Mouse (Mus musculus): Measurements from ENCODE around the gene Tectb. TPM values are rescaled to one million over a fixed set of nuclear protein-coding genes. Genes with fewer than 3 reads are reported as not detected.

The Tectb gene
- polyA plus RNA-seq, 1 experiment = not detected

DNA sequence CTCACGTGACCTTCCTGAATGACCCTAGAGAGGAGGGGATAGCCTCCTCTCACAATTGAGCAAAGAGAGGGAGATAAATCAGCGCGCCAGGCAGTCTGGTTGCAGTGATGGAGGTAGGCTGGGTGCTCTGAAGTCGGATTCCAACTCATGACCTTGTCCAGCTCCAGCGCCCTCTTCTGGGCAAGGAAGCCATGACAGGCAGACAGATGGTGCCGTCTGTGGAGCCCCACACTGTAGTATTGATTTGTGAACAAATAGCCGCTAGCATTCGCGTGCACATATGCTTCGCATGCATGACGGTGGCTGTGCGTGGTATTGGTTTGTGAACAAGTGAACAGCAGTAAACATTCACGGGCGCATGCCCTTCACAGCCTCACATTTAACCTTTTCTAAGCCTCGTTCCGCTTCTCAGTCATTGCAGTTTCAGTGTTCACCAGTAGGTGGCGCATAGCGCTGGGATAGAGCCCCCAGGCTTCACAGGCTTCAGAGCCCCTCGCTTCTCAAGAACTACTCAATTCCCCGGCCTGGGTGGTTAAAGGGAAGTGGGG is 37.7 kb downstream of the Tectb start:
- 4% methylated on average over 20 of the region's 20 CpGs for WGBS
- TF ChIP-seq POLR2A (IDR thresholded peaks at IDR 0.05; ENCODE audit: borderline replicate concordance, control insufficient read depth, low read depth, low read length) (no peak), CTCF (IDR thresholded peaks at IDR 0.05; ENCODE audit: control insufficient read depth, insufficient read depth, low read length) (peak; percentile 84)
- peak overlapping the region; percentile 58 for H3K4me3 ChIP-seq (replicated peaks; ENCODE audit: control insufficient read depth, low read depth, low read length)
- H3K4me1 ChIP-seq (ENCODE audit: control insufficient read depth, insufficient read depth, low read length) = no peaks in the 10 kb centered on the region; the same call in none of the 2 replicates
- H3K27ac ChIP-seq (ENCODE audit: control insufficient read depth, insufficient read depth, low read depth, low read length, poor library complexity) = peak overlapping the region; percentile 84

DNA sequence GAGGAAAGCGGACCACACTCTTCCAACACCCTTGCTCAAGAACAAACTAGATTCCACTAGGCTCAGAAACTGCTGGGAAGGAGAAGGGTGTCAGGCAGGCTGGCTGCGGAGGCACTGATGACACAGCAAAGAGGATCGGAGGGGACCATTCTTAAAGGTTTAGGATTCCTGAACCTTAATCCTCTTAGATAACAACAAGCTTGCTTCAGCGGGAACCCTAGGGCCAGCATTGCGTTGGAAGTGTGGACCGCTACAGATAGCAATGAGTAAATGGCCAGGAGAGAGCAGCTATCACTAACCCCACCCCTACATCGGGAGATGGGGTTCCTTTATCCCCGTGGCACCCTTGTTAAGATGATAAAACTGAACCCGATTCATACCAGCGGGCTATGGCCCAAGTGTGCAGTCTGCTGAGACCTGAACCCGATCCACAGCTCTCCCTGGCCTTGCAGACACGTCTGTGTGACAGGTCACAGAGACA is 38.2 kb downstream of the Tectb start:
- Histone ChIP-seq H3K27ac (ENCODE audit: control insufficient read depth, insufficient read depth, low read depth, low read length, poor library complexity) (peak overlapping the region; percentile 84), H3K4me1 (ENCODE audit: control insufficient read depth, insufficient read depth, low read length) (no peaks in the 10 kb centered on the region; the same call in none of the 2 replicates), H3K4me3 (replicated peaks; ENCODE audit: control insufficient read depth, low read depth, low read length) (peak overlapping the region; percentile 58)
- whole genome bisulfite sequencing = 28% methylated on average over 12 of the region's 12 CpGs
- TF ChIP-seq POLR2A (IDR thresholded peaks at IDR 0.05; ENCODE audit: borderline replicate concordance, control insufficient read depth, low read depth, low read length) = no peak
- TF ChIP-seq CTCF (IDR thresholded peaks at IDR 0.05; ENCODE audit: control insufficient read depth, insufficient read depth, low read length) = no peak

DNA sequence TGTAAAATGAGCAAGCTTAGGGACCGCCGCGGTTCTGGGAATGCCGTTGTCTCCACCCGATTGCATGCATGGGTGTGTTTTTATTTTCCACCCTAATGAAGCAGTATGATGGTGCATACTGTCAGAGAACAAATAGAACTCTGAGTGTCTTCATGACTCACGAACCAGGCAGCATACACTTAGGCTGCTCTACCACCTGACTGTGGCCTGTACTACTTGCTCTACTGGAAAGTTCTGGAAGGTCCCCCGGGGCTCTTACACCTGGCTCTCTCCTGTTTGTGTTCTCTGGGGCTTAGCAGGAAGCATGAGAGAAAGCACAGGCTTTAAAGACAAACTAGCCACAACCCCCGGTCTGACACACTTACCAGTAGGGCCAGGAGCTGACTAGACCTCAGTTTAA is 38.8 kb downstream of the Tectb start:
- WGBS = 75% methylated on average over 8 of the region's 8 CpGs
- H3K4me1 ChIP-seq (ENCODE audit: control insufficient read depth, insufficient read depth, low read length) = no peaks in the 10 kb centered on the region; the same call in none of the 2 replicates
- H3K4me3 ChIP-seq (replicated peaks; ENCODE audit: control insufficient read depth, low read depth, low read length) = no peak overlapping the region

DNA sequence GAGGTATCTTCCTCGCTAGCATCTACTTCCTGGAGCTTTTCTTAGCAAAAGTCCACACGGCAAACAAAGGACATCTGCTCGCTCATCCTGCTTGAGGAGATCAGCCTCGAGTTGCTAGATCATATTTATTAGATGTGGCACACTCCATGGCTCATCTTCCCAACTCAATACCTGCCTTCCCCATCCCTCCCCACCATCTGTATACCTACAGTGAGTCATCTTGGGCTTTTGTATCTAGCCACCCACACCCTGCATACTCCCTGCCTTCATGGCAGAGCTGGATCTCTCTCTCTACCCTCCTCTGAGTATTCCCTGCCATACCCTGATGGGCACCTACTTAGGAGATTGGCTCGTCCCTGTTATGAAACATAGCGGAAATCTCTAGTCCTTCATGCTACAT is 40.7 kb downstream of the Tectb start:
- Histone ChIP-seq H3K27ac (ENCODE audit: control insufficient read depth, insufficient read depth, low read depth, low read length, poor library complexity) (no peak overlapping the region), H3K4me3 (replicated peaks; ENCODE audit: control insufficient read depth, low read depth, low read length) (no peak overlapping the region), H3K4me1 (ENCODE audit: control insufficient read depth, insufficient read depth, low read length) (no peaks in the 10 kb centered on the region; the same call in none of the 2 replicates)
- WGBS = 73% methylated on average over 6 of the region's 6 CpGs
- TF ChIP-seq CTCF (IDR thresholded peaks at IDR 0.05; ENCODE audit: control insufficient read depth, insufficient read depth, low read length) (no peak), POLR2A (IDR thresholded peaks at IDR 0.05; ENCODE audit: borderline replicate concordance, control insufficient read depth, low read depth, low read length) (no peak)

More for the DNA sequence above, 38.8 kb downstream of the Tectb start:
- TF ChIP-seq CTCF (IDR thresholded peaks at IDR 0.05; ENCODE audit: control insufficient read depth, insufficient read depth, low read length) = no peak
- TF ChIP-seq POLR2A (IDR thresholded peaks at IDR 0.05; ENCODE audit: borderline replicate concordance, control insufficient read depth, low read depth, low read length) = no peak
- H3K27ac ChIP-seq (ENCODE audit: control insufficient read depth, insufficient read depth, low read depth, low read length, poor library complexity) = peak overlapping the region; percentile 38

DNA sequence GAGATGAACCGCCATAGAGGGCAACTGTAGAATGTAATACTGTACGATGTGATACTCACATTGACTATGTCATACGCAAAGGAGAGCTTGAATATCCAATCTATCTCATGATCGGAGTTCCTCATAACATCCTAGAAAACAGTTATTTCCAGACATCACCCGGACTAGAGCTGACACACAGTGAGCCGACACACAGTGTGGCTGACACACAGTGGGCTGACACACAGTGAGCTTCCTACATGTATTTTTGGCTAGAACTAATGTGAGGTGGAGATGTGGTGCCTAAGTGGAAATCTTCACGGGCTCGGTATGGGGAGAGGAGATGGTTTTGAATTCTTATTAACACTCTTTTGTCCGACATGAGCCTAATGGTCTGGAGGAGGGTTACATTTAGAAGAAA is 41.7 kb downstream of the Tectb start:
- WGBS = 89% methylated on average over 9 of the region's 9 CpGs
- H3K4me3 ChIP-seq (replicated peaks; ENCODE audit: control insufficient read depth, low read depth, low read length) = no peak overlapping the region
- H3K4me1 ChIP-seq (ENCODE audit: control insufficient read depth, insufficient read depth, low read length) = no peaks in the 10 kb centered on the region; the same call in none of the 2 replicates
- no peak for TF ChIP-seq CTCF (IDR thresholded peaks at IDR 0.05; ENCODE audit: control insufficient read depth, insufficient read depth, low read length)
- no peak for TF ChIP-seq POLR2A (IDR thresholded peaks at IDR 0.05; ENCODE audit: borderline replicate concordance, control insufficient read depth, low read depth, low read length)
- no peak overlapping the region for H3K27ac ChIP-seq (ENCODE audit: control insufficient read depth, insufficient read depth, low read depth, low read length, poor library complexity)

DNA sequence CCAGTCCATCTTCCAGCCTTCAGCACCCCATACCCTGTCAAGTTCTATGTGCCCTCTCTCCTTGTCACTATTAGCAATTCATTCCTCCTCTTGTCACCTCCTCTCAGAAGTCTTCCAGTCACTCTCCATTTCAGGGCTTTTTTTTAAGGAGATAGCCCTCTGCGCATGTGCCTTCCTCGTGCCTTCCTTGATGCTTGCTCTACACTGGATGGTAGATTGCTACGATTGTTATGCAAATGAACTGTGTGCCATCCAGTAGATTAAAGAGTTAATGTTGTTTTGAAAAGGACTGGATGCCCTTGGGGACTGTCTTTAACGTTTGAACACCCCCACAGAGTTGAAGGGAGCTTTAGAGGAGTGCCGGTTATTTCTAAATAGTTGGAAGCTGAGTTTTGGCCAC is 46.1 kb downstream of the Tectb start:
- WGBS = 74% methylated on average over 5 of the region's 5 CpGs
- Histone ChIP-seq H3K4me1 (ENCODE audit: control insufficient read depth, insufficient read depth, low read length) (no peaks in the 10 kb centered on the region; the same call in 1 of the 2 replicates), H3K4me3 (replicated peaks; ENCODE audit: control insufficient read depth, low read depth, low read length) (no peak overlapping the region), H3K27ac (ENCODE audit: control insufficient read depth, insufficient read depth, low read depth, low read length, poor library complexity) (no peak overlapping the region)
- TF ChIP-seq POLR2A (IDR thresholded peaks at IDR 0.05; ENCODE audit: borderline replicate concordance, control insufficient read depth, low read depth, low read length) (no peak), CTCF (IDR thresholded peaks at IDR 0.05; ENCODE audit: control insufficient read depth, insufficient read depth, low read length) (no peak)

DNA sequence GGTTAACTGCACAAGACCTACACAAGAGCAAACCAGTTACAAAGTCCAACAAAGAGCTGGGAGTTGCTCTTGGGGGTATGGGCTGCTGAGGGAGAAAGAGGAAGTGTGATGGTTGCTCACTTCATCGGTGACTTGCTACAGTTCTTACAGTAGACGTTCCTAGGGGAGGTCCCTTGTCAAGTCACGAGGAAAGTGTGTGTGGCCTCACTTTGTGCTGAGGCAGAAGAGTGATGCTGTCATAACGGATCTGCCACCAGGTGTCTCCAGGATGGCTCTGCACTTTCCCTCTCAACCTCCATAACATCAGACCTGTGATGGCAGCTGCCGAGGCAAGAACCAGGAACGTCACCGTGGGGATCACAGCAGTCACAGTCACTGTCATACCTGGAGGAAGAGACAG is 46.6 kb downstream of the Tectb start:
- H3K4me1 ChIP-seq (ENCODE audit: control insufficient read depth, insufficient read depth, low read length) = peaks cover under 1% of the 10 kb centered on the region
- no peak overlapping the region for H3K4me3 ChIP-seq (replicated peaks; ENCODE audit: control insufficient read depth, low read depth, low read length)
- TF ChIP-seq CTCF (IDR thresholded peaks at IDR 0.05; ENCODE audit: control insufficient read depth, insufficient read depth, low read length) (no peak), POLR2A (IDR thresholded peaks at IDR 0.05; ENCODE audit: borderline replicate concordance, control insufficient read depth, low read depth, low read length) (no peak)
- WGBS = 50% methylated on average over 7 of the region's 7 CpGs
- no peak overlapping the region for H3K27ac ChIP-seq (ENCODE audit: control insufficient read depth, insufficient read depth, low read depth, low read length, poor library complexity)

DNA sequence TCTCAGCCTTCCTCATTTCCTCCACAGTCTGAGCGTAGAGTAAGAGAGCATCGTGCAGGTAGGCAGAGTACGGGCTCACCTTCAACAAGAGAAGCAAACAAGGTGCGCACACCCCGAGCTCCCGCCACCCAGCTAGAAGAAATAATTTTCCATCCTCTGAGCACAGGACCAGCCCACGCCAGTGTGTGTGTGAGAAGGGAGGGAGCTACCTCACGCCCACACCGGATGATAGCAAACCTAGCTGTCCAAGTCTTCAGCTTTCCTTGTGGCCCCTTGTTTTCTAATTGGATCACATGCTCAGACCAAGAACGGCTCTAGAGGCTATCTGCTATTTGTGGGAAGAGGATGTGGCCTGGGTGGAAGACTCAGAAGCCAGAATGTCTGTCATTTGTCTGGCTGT is 50.5 kb downstream of the Tectb start:
- Histone ChIP-seq H3K4me3 (replicated peaks; ENCODE audit: control insufficient read depth, low read depth, low read length) (no peak overlapping the region), H3K27ac (ENCODE audit: control insufficient read depth, insufficient read depth, low read depth, low read length, poor library complexity) (no peak overlapping the region), H3K4me1 (ENCODE audit: control insufficient read depth, insufficient read depth, low read length) (peaks cover 2% of the 10 kb centered on the region)
- WGBS = 70% methylated on average over 10 of the region's 10 CpGs
- TF ChIP-seq POLR2A (IDR thresholded peaks at IDR 0.05; ENCODE audit: borderline replicate concordance, control insufficient read depth, low read depth, low read length) = no peak
- TF ChIP-seq CTCF (IDR thresholded peaks at IDR 0.05; ENCODE audit: control insufficient read depth, insufficient read depth, low read length) = no peak

Measured in bone marrow, adult 2 months (tissue).